In genomic region chr9:98333219-98333754, GRCm38 (mm10) we compare ENCODE assay signal across 19 mouse cellular contexts. TPM values are rescaled to one million over a fixed set of nuclear protein-coding genes. Genes with fewer than 3 reads are reported as not detected.
DNase-seq lines count a peak whose midpoint lies in the region; ATAC-seq and TF ChIP-seq lines count a peak whose summit lies in the region.
"Had no signal": no experiment of that assay in that cellular context is flagged by ENCODE, and none has a peak within 500 bp of the region (broad histone marks: within the 10 kb centered on the region; RNA-seq: fewer than 3 reads in every experiment).

No protein-coding gene starts in this region.

- no peaks in the 10 kb centered on the region for H3K27me3 ChIP-seq in G1E (ENCODE audit: insufficient read depth, low read length)
- H3K27me3 ChIP-seq in midbrain, embryonic 15.5 days (replicated peaks), result no peaks in the 10 kb centered on the region
- H3K27me3 ChIP-seq in midbrain, postnatal 0 days (ENCODE audit: insufficient read depth, low read length), result no peaks in the 10 kb centered on the region
- H3K27me3 ChIP-seq: forebrain, embryonic 13.5 days; limb, embryonic 12.5 days; neural tube, embryonic 12.5 days had no signal

- no peak for TF ChIP-seq CTCF in G1E (IDR thresholded peaks at IDR 0.05; ENCODE audit: low read depth, low read length)
- no peak for TF ChIP-seq CTCF in midbrain, postnatal 0 days (IDR thresholded peaks at IDR 0.05)

- no peak overlapping the region for H3K4me2 ChIP-seq in midbrain, embryonic 15.5 days
- no peak overlapping the region for H3K4me2 ChIP-seq in midbrain, postnatal 0 days (ENCODE audit: low read depth, low read length, poor library complexity, severe bottlenecking)
- H3K4me2 ChIP-seq: forebrain, embryonic 13.5 days; limb, embryonic 12.5 days; midbrain, embryonic 11.5 days; neural tube, embryonic 12.5 days had no signal

- peaks cover 52% of the 10 kb centered on the region for H3K36me3 ChIP-seq in G1E (replicated peaks)
- no peaks in the 10 kb centered on the region for H3K36me3 ChIP-seq in midbrain, embryonic 15.5 days (replicated peaks)
- H3K36me3 ChIP-seq in midbrain, postnatal 0 days (ENCODE audit: insufficient read depth, low read length), result no peaks in the 10 kb centered on the region
- H3K36me3 ChIP-seq: heart, embryonic 10.5 days; limb, embryonic 12.5 days; neural tube, embryonic 12.5 days had no signal

- H3K4me1 ChIP-seq in G1E (ENCODE audit: insufficient read depth, low read depth, low read length), result peaks cover 2% of the 10 kb centered on the region; the same call in 1 of the 2 replicates
- H3K4me1 ChIP-seq in midbrain, embryonic 15.5 days, result peaks cover 10% of the 10 kb centered on the region
- no peaks in the 10 kb centered on the region; the same call in 1 of the 2 replicates for H3K4me1 ChIP-seq in midbrain, postnatal 0 days (ENCODE audit: insufficient read depth, low read length)

- H3K27ac ChIP-seq in midbrain, embryonic 15.5 days, result no peak overlapping the region
- H3K27ac ChIP-seq in midbrain, postnatal 0 days (ENCODE audit: low read depth, low read length), result no peak overlapping the region
- H3K27ac ChIP-seq: forebrain, embryonic 13.5 days; gastrocnemius, adult 2 months; heart, embryonic 10.5 days; limb, embryonic 12.5 days; neural tube, embryonic 12.5 days had no signal

- DNase-seq in G1E (ENCODE audit: low spot score), result no peak
- DNase-seq in thymus, postnatal 0 days (ENCODE audit: low spot score), result peak; percentile 66
- no peak for DNase-seq in adrenal gland, postnatal 25 days
- DNase-seq in spleen, adult 18-20 months, result no peak
- no peak for DNase-seq in midbrain, postnatal 0 days (ENCODE audit: low spot score)
- DNase-seq: adrenal gland, postnatal 10 days; cerebellum, postnatal 36 days; gastrocnemius, adult 2 months; heart, postnatal 36 days; kidney, postnatal 25 days had no signal

- H3K9me3 ChIP-seq in G1E (replicated peaks), result no peaks in the 10 kb centered on the region
- no peaks in the 10 kb centered on the region for H3K9me3 ChIP-seq in midbrain, embryonic 15.5 days
- no peaks in the 10 kb centered on the region for H3K9me3 ChIP-seq in midbrain, postnatal 0 days (ENCODE audit: low read length)
- H3K9me3 ChIP-seq: forebrain, embryonic 13.5 days; heart, embryonic 10.5 days; limb, embryonic 12.5 days; neural tube, embryonic 12.5 days had no signal

- no peak overlapping the region for H3K9ac ChIP-seq in midbrain, embryonic 15.5 days
- no peak overlapping the region for H3K9ac ChIP-seq in midbrain, postnatal 0 days (replicated peaks; ENCODE audit: low read length, poor library complexity, severe bottlenecking)
- H3K9ac ChIP-seq: forebrain, embryonic 13.5 days; limb, embryonic 12.5 days; neural tube, embryonic 12.5 days had no signal

- no peak overlapping the region for H3K4me3 ChIP-seq in G1E (ENCODE audit: low read depth, low read length)
- H3K4me3 ChIP-seq in midbrain, embryonic 15.5 days, result no peak overlapping the region
- H3K4me3 ChIP-seq in midbrain, postnatal 0 days (ENCODE audit: low read depth, low read length), result no peak overlapping the region
- H3K4me3 ChIP-seq: forebrain, embryonic 13.5 days; gastrocnemius, adult 2 months; heart, embryonic 10.5 days; limb, embryonic 12.5 days; neural tube, embryonic 12.5 days had no signal

- ATAC-seq in G1E (ENCODE audit: extremely low read depth, insufficient number of reproducible peaks, low FRiP score, poor library complexity, severe bottlenecking), result peak; percentile 51; the same call in 1 of the 2 replicates
- peak; percentile 91 for ATAC-seq in granulocyte monocyte progenitor cell, adult 5-6 weeks (replicated peaks; ENCODE audit: poor library complexity, severe bottlenecking)
- peak; percentile 76 for ATAC-seq in megakaryocyte, adult 5-6 weeks (ENCODE audit: poor library complexity, severe bottlenecking)
- ATAC-seq in midbrain, embryonic 15.5 days (replicated peaks), result no peak
- no peak for ATAC-seq in midbrain, postnatal 0 days (ENCODE audit: low FRiP score)
- ATAC-seq: forebrain, embryonic 13.5 days; lung, postnatal 0 days had no signal

- WGBS in midbrain, embryonic 15.5 days, result 90% methylated on average over 3 of the region's 3 CpGs
- WGBS in midbrain, postnatal 0 days, result 88% methylated on average over 3 of the region's 3 CpGs

RNA-seq across cellular contexts. Expression of gene Nmnat3, which starts 46.1 kb away (rescaled TPM):
- total RNA-seq in G1E (2014; fragmentation: Nextera tagmentation) (23.3 and 38.3 TPM in 2 replicates), G1E (2017) (10.7 and 10.8 TPM in 2 replicates)
- polyA plus RNA-seq in G1E (2012), result 7.1 and 9.1 TPM in 2 replicates
- 18.2 and 23.5 TPM in 2 replicates for total RNA-seq in granulocyte monocyte progenitor cell, adult 5-6 weeks (2014; fragmentation: Nextera tagmentation)
- total RNA-seq in granulocyte monocyte progenitor cell, adult 5-6 weeks (2017), result 18.3 and 25.1 TPM in 2 replicates
- total RNA-seq in megakaryocyte, adult 5-6 weeks (2015), result 2.7 and 4.4 TPM in 2 replicates
- 3.3 and 3.7 TPM in 2 replicates for total RNA-seq in megakaryocyte, adult 5-6 weeks (2017)
- polyA plus RNA-seq in thymus, postnatal 0 days (2015; fragmentation: Nextera tagmentation; extraction: Ambion mirVana), result 14.0 and 17.1 TPM in 2 replicates
- 14.7 and 19.0 TPM in 2 replicates for total RNA-seq in adrenal gland, postnatal 25 days (2021)
- 0.84 and 1.5 TPM in 2 replicates for polyA plus RNA-seq in midbrain, embryonic 15.5 days (2015; fragmentation: Nextera tagmentation; extraction: Ambion mirVana)
- 0.88 and 1.6 TPM in 2 replicates for total RNA-seq in midbrain, postnatal 0 days (2014; rRNA removed)
- 1.0 and 1.5 TPM in 2 replicates for polyA plus RNA-seq in midbrain, postnatal 0 days (2015; fragmentation: Nextera tagmentation; extraction: Ambion mirVana)

Comparison
In these comparisons a context has a peak if more than half of its experiments do, and no peak if none do; other contexts are left out.
1. ATAC-seq: peak in G1E (single experiment), granulocyte monocyte progenitor cell, adult 5-6 weeks (single experiment) and megakaryocyte, adult 5-6 weeks (single experiment); none in midbrain, embryonic 15.5 days (single experiment) and midbrain, postnatal 0 days (single experiment).